Mouse (Mus musculus): ENCODE data around the gene Slc6a17. TPM values are rescaled to one million over a fixed set of nuclear protein-coding genes. Genes with fewer than 3 reads are reported as not detected.

The Slc6a17 gene
- total RNA-seq, 2 experiments from 2014 or later = 2.5 to 3.7 TPM

- DNase-seq = no peak
Observed at GRCm38 (mm10) chr3:107524547-107524946, 6.7 kb upstream of the Slc6a17 start.

- DNase-seq = no peak
Observed at GRCm38 (mm10) chr3:107520931-107521330, 3.1 kb upstream of the Slc6a17 start.

GRCm38 (mm10) chr3:107516776-107517630, 815 bp downstream of the Slc6a17 start:
- DNase-seq = peak; percentile 7

GRCm38 (mm10) chr3:107515989-107516388, 1.8 kb downstream of the Slc6a17 start:
- DNase-seq = no peak

DNA sequence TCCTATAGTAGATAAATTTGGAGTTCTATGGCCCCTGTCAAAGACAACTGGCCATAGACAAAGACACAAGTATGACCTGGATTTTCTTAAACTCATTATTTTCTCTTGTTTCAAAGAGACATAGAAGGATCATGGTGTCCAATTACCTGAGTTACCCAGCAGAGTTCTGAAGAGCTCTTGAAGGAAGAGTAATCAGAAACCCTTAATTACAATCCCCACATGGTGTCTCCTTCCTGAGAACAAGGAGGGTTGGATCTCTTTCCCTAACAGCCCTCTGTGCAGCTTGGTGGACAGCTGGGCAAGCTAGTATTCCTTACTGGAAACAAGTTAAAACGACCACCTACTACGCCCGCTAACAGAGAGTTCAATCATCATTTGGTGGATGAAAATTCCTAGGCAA, 6.4 kb downstream of the Slc6a17 start:
- DNase-seq = no peak

DNA sequence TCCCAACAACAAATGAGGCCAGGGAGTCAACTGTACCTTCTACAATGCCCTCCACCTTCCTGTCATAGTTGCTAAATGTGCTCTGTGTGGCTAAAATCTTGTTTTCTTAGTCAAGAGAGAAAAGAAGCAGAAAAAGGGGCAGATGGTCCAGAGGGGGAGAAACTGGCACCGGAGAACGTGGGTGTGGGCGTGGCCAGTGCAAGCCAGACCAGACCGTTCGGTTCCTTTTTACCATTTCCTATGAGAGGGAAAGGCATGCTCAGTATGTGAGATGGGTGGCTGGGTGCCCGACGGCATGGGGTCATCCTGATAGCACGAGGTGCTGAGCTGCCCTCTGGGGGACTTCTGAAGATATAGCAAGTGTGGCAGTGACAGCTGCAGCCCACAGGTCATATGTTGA, 9.1 kb downstream of the Slc6a17 start:
- DNase-seq = no peak

- DNase-seq = no peak
Observed at GRCm38 (mm10) chr3:107507966-107508365, 9.9 kb downstream of the Slc6a17 start.

- DNase-seq = no peak
Observed at GRCm38 (mm10) chr3:107506531-107506930, 11.3 kb downstream of the Slc6a17 start.

GRCm38 (mm10) chr3:107505464-107506367, 12.1 kb downstream of the Slc6a17 start:
- no peak for DNase-seq

GRCm38 (mm10) chr3:107504542-107504941, 13.3 kb downstream of the Slc6a17 start:
- DNase-seq = no peak

- DNase-seq = no peak
Observed at GRCm38 (mm10) chr3:107503716-107504115, 14.1 kb downstream of the Slc6a17 start.

DNA sequence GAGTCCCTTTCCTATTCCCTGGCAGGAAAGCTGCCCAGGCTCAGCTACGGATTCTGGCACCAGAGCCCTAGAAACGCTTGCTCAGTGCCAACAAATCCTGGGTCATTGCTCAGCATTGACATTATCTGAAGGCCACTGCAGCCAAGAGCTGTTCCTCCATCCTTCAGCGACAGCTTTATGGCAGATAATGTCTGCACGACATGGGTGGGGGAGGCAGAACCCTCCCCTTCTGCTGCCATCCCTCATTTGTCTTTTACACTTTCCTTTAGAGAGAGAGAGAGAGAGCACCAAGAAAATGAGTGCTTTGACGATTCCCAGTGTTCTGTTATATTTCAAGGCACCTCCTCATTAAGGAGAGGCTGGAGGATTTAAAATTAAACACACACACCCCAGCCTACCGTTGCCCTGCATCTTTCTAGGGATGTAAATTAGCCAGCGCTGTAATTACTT, 16.1 kb downstream of the Slc6a17 start:
- peak; percentile 54 for DNase-seq

GRCm38 (mm10) chr3:107500301-107500700, 17.5 kb downstream of the Slc6a17 start:
- DNase-seq = no peak

DNA sequence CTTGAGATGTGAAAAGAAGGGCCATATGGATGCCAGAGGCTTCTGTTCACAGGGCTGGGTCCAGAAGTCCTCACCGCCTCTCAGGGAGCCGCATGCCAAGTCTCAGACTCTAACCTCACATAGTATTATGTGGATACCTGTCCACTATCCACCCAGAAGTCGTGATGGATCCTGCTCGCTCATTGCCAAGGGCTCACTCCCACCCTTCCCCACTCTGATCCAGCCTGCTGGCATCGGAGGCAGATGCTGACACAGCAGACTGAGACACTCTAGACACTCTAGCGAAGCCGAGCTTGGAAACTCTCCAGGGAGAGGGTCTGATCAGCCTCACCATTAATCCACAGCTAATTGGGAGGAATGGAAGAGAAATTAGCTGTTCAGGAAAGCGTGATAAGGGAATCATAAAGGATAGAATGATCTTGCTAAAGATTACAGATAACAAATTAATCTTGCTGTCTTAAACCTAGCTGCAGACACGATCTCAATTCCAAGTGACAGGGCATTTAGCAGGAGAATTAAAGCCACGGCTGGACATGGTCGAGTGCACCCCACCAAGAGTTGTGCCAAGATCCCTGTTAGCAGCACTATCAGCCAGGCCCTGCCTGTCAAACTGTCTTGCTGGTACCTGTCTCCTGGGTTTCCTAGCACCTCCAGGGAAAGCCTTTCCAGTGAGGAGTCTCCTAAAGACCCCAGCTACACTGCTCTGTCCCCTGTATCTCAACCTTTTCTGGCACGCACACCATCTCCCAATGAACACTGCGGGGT, 21.6 kb downstream of the Slc6a17 start:
- DNase-seq = no peak

- DNase-seq = no peak
Observed at GRCm38 (mm10) chr3:107495524-107495923, 22.3 kb downstream of the Slc6a17 start.

DNA sequence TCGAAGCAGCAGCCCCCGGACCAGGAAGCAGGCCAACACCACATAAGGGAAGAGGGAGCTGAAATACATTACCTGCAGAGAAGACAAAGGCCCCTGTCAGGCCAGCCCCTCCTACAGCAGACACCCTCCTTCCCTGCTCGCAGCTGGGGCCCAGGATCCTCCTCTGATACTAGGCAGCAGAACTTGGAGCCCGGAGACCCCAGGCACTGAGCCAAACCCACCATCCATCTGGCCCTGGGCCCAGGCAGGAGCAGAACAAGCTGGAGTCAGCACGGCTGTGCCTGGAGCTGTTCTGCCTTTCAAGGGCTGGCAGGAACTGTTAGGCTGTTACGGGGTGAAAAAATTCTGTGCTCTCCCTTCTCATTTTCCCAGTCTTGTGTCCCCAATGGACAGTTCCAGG, 26.4 kb downstream of the Slc6a17 start:
- peak; percentile 23 for DNase-seq

- no peak for DNase-seq
Observed at GRCm38 (mm10) chr3:107488637-107489036, 29.2 kb downstream of the Slc6a17 start.

DNA sequence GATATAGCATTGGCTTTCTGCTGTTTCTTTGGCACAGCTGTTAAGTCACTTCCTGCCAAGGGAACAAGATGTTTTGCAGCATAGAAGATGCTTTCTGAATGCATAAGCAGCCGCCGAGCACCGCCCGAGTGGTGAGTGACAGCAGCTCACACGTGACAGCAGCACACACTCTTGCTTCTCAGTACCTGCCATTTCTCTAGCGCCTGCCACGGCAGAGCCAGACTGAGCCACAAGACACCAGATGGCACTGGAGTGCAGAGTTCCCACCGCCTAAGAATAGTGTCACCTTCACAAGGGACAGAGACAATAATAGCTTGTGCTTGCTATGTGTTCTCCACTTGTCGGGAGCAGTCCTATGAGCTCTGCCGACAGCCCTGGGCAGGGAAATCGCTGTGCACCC, 34.5 kb downstream of the Slc6a17 start:
- no peak for DNase-seq

GRCm38 (mm10) chr3:107480660-107481059, 37.2 kb downstream of the Slc6a17 start:
- DNase-seq = no peak

- peak; percentile 61 for DNase-seq
Observed at GRCm38 (mm10) chr3:107472198-107472597, 45.6 kb downstream of the Slc6a17 start.

- DNase-seq = no peak
Observed at GRCm38 (mm10) chr3:107469059-107469458, 48.8 kb downstream of the Slc6a17 start.

- DNase-seq = no peak
Observed at GRCm38 (mm10) chr3:107468106-107468505, 49.7 kb downstream of the Slc6a17 start.

Data from adrenal gland, postnatal 10 days (tissue).